Mouse (Mus musculus) olfactory bulb, adult 2 months (tissue): Measurements from ENCODE around the gene Sytl3.

Experiments used
- CTCF ChIP-seq: fragments of 200-500 bp; IDR thresholded peaks from 2 replicates; pipeline ENCODE4 v1.5.1; 2012; ENCODE audit warnings: low read depth, mild to moderate bottlenecking, low read length, moderate library complexity; ENCODE audit not compliant: insufficient read depth
- POLR2A ChIP-seq: fragments of 200-500 bp; IDR thresholded peaks from 2 replicates; pipeline ENCODE4 v1.6.1; 2012; ENCODE audit warnings: mild to moderate bottlenecking, low read depth, low read length, moderate library complexity; ENCODE audit not compliant: insufficient read depth

DNA sequence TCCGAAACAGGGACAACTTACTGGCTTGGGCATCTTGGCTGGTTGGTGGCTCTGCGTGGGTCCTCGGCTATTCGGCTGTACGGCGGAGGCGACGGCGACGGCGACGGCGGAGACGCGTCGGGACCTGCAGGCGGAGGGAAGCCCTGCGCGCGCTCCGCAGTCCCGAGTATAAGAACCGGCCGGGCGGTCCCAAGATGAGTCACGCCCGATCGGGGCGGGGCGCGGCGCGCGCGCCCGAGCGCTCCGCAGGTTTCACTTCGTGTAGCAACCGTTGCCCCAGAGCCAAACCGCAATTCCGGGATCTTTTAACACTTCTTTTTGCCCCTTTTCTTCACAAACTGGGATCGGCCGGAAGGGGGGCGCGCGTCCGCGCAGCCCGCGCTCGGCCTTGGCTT lies 123.7 kb downstream of the Sytl3 start, which contains the start of gene Ezr:
- TF ChIP-seq CTCF, result no peak
- TF ChIP-seq POLR2A, result no peak; the same call in 1 of the 2 replicates
